Mouse (Mus musculus): ENCODE data around the gene Prdm2. TPM values are rescaled to one million over a fixed set of nuclear protein-coding genes. Genes with fewer than 3 reads are reported as not detected.

Prdm2 gene
- total and polyA plus RNA-seq, 3 experiments = 4.3 to 13.5 TPM; not detected in 1

DNA sequence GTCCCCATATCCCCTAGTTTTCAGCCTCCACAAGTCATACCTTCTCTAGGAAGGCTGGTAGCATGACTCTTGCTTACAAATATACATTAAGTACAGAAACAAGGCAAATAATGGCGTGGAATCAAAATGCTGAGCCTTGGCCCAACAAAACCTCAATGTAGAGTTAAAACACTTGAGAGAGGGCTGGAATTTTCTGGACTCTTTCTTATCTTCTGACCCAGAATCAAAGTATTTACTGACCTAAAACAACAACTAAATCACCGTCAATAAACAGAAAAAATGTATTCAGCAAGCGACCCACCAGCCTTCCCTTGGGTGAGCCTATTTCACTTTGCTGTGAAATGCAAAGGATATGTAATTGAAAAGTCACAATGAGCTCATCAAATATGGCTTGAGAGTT, 52.0 kb downstream of the Prdm2 start:
- Histone ChIP-seq H3K79me2 (ENCODE audit: control insufficient read depth, insufficient read depth, low read length, poor library complexity) (peaks cover 41% of the 10 kb centered on the region), H3K27me3 (ENCODE audit: control insufficient read depth in 1 of 2, insufficient read depth in 2 of 2, low read length in 2 of 2) (no peaks in the 10 kb centered on the region), H3K9ac (ENCODE audit: control insufficient read depth, low read depth, low read length, poor library complexity, severe bottlenecking) (peak overlapping the region; percentile 81), H3K27ac (ENCODE audit: control insufficient read depth, low read depth, low read length) (no peak overlapping the region), H3K4me3 (ENCODE audit: control insufficient read depth in 1 of 2, insufficient read depth in 1 of 2, low read depth in 2 of 2, low read length in 2 of 2) (peak overlapping the region; percentile 88 to 95), H3K9me3 (replicated peaks; ENCODE audit: insufficient read depth, low read length) (no peaks in the 10 kb centered on the region), H3K4me1 (ENCODE audit: control insufficient read depth in 1 of 2, insufficient read depth in 2 of 2, low read length in 2 of 2) (peaks cover 6 to 7% of the 10 kb centered on the region in 2 experiments), H3K36me3 (ENCODE audit: control insufficient read depth in 1 of 2, insufficient read depth in 2 of 2, low read length in 2 of 2) (peaks cover 3 to 14% of the 10 kb centered on the region in 2 experiments)
- DNase-seq (ENCODE audit: low read depth, low spot score) = no peak
- no peak for TF ChIP-seq MAZ (IDR thresholded peaks at IDR 0.05; ENCODE audit: low read depth, low read length)
- no peak for TF ChIP-seq POLR2AphosphoS5 (IDR thresholded peaks at IDR 0.05; ENCODE audit: borderline replicate concordance, low read depth, low read length)
- no peak for TF ChIP-seq ZKSCAN1 (IDR thresholded peaks at IDR 0.05; ENCODE audit: low read depth, low read length)
- TF ChIP-seq USF2 (IDR thresholded peaks at IDR 0.05; ENCODE audit: borderline replicate concordance in 1 of 2, insufficient read depth in 1 of 2, low read depth in 1 of 2, low read length in 2 of 2) = no peak
- TF ChIP-seq MYB (IDR thresholded peaks at IDR 0.05; ENCODE audit: low read depth, low read length) = no peak
- TF ChIP-seq ELF1 (IDR thresholded peaks at IDR 0.05; ENCODE audit: low read depth, low read length) = no peak

DNA sequence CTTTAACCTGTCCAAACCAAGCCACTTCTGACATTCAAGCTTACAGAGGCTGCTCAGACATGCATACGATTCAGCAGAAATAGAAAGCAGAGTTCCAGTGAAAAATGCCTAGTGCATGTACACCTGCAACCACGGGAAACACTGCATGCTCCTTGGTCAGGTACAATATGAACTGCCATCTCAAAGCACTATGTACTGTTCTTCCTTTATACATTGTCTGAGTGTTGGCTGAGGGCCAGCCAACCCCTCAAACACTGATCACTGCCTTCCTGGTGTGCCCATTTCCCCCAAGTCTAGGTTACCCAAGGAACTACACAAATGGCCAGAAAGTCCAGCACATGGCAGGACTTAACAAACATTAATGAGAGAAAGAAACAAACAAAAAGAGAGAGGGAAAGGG, 53.5 kb downstream of the Prdm2 start:
- peaks cover 3 to 14% of the 10 kb centered on the region in 2 experiments for H3K36me3 ChIP-seq (ENCODE audit: control insufficient read depth in 1 of 2, insufficient read depth in 2 of 2, low read length in 2 of 2)
- H3K4me3 ChIP-seq (ENCODE audit: control insufficient read depth in 1 of 2, insufficient read depth in 1 of 2, low read depth in 2 of 2, low read length in 2 of 2) = no peak overlapping the region
- no peak overlapping the region for H3K27ac ChIP-seq (ENCODE audit: control insufficient read depth, low read depth, low read length)
- peaks cover 44% of the 10 kb centered on the region for H3K79me2 ChIP-seq (ENCODE audit: control insufficient read depth, insufficient read depth, low read length, poor library complexity)
- H3K4me1 ChIP-seq (ENCODE audit: control insufficient read depth in 1 of 2, insufficient read depth in 2 of 2, low read length in 2 of 2) = peaks cover 6 to 7% of the 10 kb centered on the region in 2 experiments
- no peak for TF ChIP-seq MAFK (IDR thresholded peaks at IDR 0.05; ENCODE audit: borderline replicate concordance, low read depth, low read length)
- no peak for TF ChIP-seq KAT2A (conservative IDR thresholded peaks at IDR 0.05; ENCODE audit: low read depth, low read length)
- no peak for TF ChIP-seq USF1 (IDR thresholded peaks at IDR 0.05; ENCODE audit: low read depth, low read length)
- TF ChIP-seq RCOR1 (IDR thresholded peaks at IDR 0.05; ENCODE audit: low read depth, low read length) = no peak
- TF ChIP-seq POLR2AphosphoS5 (IDR thresholded peaks at IDR 0.05; ENCODE audit: borderline replicate concordance, low read depth, low read length) = no peak
- TF ChIP-seq GABPA (IDR thresholded peaks at IDR 0.05; ENCODE audit: low read depth, low read length) = no peak
- TF ChIP-seq MYB (IDR thresholded peaks at IDR 0.05; ENCODE audit: low read depth, low read length) = no peak
- TF ChIP-seq HCFC1 (IDR thresholded peaks at IDR 0.05; ENCODE audit: low read depth, low read length) = no peak
- H3K9me3 ChIP-seq (replicated peaks; ENCODE audit: insufficient read depth, low read length) = no peaks in the 10 kb centered on the region
- no peaks in the 10 kb centered on the region for H3K27me3 ChIP-seq (ENCODE audit: control insufficient read depth in 1 of 2, insufficient read depth in 2 of 2, low read length in 2 of 2)
- no peak for DNase-seq (ENCODE audit: low read depth, low spot score)
- no peak overlapping the region for H3K9ac ChIP-seq (ENCODE audit: control insufficient read depth, low read depth, low read length, poor library complexity, severe bottlenecking)

DNA sequence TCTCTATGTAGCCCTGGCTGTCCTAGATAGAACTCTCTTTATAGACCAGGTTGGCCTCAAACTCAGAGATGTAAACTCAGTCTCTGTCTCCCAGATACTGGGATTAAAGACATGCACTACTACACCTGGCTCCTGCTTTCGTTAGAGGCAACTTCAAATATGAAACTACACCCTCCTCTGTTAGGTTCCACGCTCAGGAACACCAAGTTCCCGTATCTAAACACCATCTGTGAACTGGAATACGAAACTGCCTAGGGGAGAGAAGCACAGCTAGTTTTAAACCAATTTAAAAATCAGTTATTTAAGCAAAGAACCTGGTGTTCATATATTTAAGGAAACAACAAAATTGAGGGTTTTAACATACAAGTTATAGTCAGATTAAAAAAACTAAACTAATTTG, 56.9 kb downstream of the Prdm2 start:
- H3K27me3 ChIP-seq (ENCODE audit: control insufficient read depth in 1 of 2, insufficient read depth in 2 of 2, low read length in 2 of 2) = no peaks in the 10 kb centered on the region
- TF ChIP-seq MXI1 (IDR thresholded peaks at IDR 0.05; ENCODE audit: low read depth, low read length) = no peak
- no peak for TF ChIP-seq POLR2AphosphoS2 (IDR thresholded peaks at IDR 0.05; ENCODE audit: low read length)
- no peak for TF ChIP-seq NELFE (IDR thresholded peaks at IDR 0.05; ENCODE audit: low read depth, low read length)
- no peak for TF ChIP-seq ZKSCAN1 (IDR thresholded peaks at IDR 0.05; ENCODE audit: low read depth, low read length)
- no peak for TF ChIP-seq MYB (IDR thresholded peaks at IDR 0.05; ENCODE audit: low read depth, low read length)
- no peak for TF ChIP-seq USF2 (IDR thresholded peaks at IDR 0.05; ENCODE audit: borderline replicate concordance in 1 of 2, insufficient read depth in 1 of 2, low read depth in 1 of 2, low read length in 2 of 2)
- no peak for DNase-seq (ENCODE audit: low read depth, low spot score)
- H3K9ac ChIP-seq (ENCODE audit: control insufficient read depth, low read depth, low read length, poor library complexity, severe bottlenecking) = no peak overlapping the region
- no peaks in the 10 kb centered on the region for H3K9me3 ChIP-seq (replicated peaks; ENCODE audit: insufficient read depth, low read length)
- H3K79me2 ChIP-seq (ENCODE audit: control insufficient read depth, insufficient read depth, low read length, poor library complexity) = peaks cover 51% of the 10 kb centered on the region
- H3K27ac ChIP-seq (ENCODE audit: control insufficient read depth, low read depth, low read length) = no peak overlapping the region
- peaks cover 6% of the 10 kb centered on the region in 2 experiments for H3K4me1 ChIP-seq (ENCODE audit: control insufficient read depth in 1 of 2, insufficient read depth in 2 of 2, low read length in 2 of 2)
- H3K4me3 ChIP-seq (ENCODE audit: control insufficient read depth in 1 of 2, insufficient read depth in 1 of 2, low read depth in 2 of 2, low read length in 2 of 2) = no peak overlapping the region
- H3K36me3 ChIP-seq (ENCODE audit: control insufficient read depth in 1 of 2, insufficient read depth in 2 of 2, low read length in 2 of 2) = peaks cover 3 to 12% of the 10 kb centered on the region in 2 experiments

Data from MEL (cell line).